Mouse (Mus musculus) C2C12 (cell line): Measurements from ENCODE around the gene Ifnl3. TPM values are rescaled to one million over a fixed set of nuclear protein-coding genes. Genes with fewer than 3 reads are reported as not detected.

Experiments
- H3K27me3 ChIP-seq: one replicate; pipeline ENCODE4 v1.6.1; 2011; ENCODE audit not compliant: control insufficient read depth, insufficient read depth, insufficient read length
- H3K36me3 ChIP-seq: one replicate; pipeline ENCODE4 v1.6.1; 2011; ENCODE audit not compliant: control insufficient read depth, insufficient read depth
- H3K4me3 ChIP-seq: one replicate; pipeline ENCODE4 v1.5.1; 2011; ENCODE audit warnings: mild to moderate bottlenecking, control low read depth; ENCODE audit not compliant: poor library complexity, insufficient read depth, severe bottlenecking
- H3K79me2 ChIP-seq: one replicate; pipeline ENCODE4 v1.6.1; 2011; ENCODE audit not compliant: control insufficient read depth, insufficient read depth
- H3K79me3 ChIP-seq: one replicate; pipeline ENCODE4 v1.6.1; 2011; ENCODE audit warnings: low read depth, control low read depth
- H3ac ChIP-seq: one replicate; pipeline ENCODE3; 2011; ENCODE audit warnings: low read depth; ENCODE audit not compliant: control insufficient read depth, insufficient read length
- CEBPB ChIP-seq: IDR thresholded peaks from one replicate; pipeline ENCODE4 v1.6.1; 2011; ENCODE audit warnings: low read depth, mild to moderate bottlenecking, control low read depth, moderate library complexity
- CTCF ChIP-seq: IDR thresholded peaks from one replicate; pipeline ENCODE4 v1.5.1; 2011; ENCODE audit not compliant: control insufficient read depth, insufficient read depth, insufficient read length
- FOSL1 ChIP-seq: IDR thresholded peaks from one replicate; pipeline ENCODE4 v1.8.0; 2011; ENCODE audit warnings: mild to moderate bottlenecking, low read length; ENCODE audit not compliant: poor library complexity, insufficient read depth, severe bottlenecking
- MAX ChIP-seq: IDR thresholded peaks from one replicate; pipeline ENCODE4 v1.6.1; 2011; ENCODE audit warnings: mild to moderate bottlenecking, control low read depth
- MYOD1 ChIP-seq: IDR thresholded peaks from one replicate; pipeline ENCODE4 v1.6.1; 2011; ENCODE audit warnings: low read depth; ENCODE audit not compliant: control insufficient read depth, insufficient read length
- MYOG ChIP-seq: IDR thresholded peaks from one replicate; pipeline ENCODE4 v1.6.1; 2011; ENCODE audit not compliant: control insufficient read depth, insufficient read length; ENCODE audit errors: extremely low read depth
- USF1 ChIP-seq: IDR thresholded peaks from one replicate; pipeline ENCODE4 v1.6.1; 2011; ENCODE audit warnings: low read depth, mild to moderate bottlenecking, control low read depth, moderate library complexity
- polyA plus RNA-seq: library from polyadenylated mRNA; unstranded; fragments of >200 nt; fragmentation: generic; extraction: Trizol; gene quantifications from one replicate; pipeline ENCODE4 v1.2.1, GENCODE M21; 2012; ENCODE audit warnings: missing spikeins

The Ifnl3 gene
- polyA plus RNA-seq, 1 experiment: not detected

- H3K4me3 ChIP-seq: no peak overlapping the region
- H3K79me2 ChIP-seq: no peaks in the 10 kb centered on the region
- H3K79me3 ChIP-seq: no peaks in the 10 kb centered on the region
- no peak for TF ChIP-seq MYOD1
- TF ChIP-seq USF1: no peak
- no peak for TF ChIP-seq MYOG
- TF ChIP-seq MAX: no peak
- no peak for TF ChIP-seq FOSL1
- TF ChIP-seq CEBPB: no peak
- no peak for TF ChIP-seq CTCF
- H3K36me3 ChIP-seq: no peaks in the 10 kb centered on the region
- H3K27me3 ChIP-seq: peaks cover 37% of the 10 kb centered on the region
- no peak overlapping the region for H3ac ChIP-seq
Measured at GRCm38 (mm10) chr7:28545048-28545890, 22.6 kb downstream of the Ifnl3 start.

DNA sequence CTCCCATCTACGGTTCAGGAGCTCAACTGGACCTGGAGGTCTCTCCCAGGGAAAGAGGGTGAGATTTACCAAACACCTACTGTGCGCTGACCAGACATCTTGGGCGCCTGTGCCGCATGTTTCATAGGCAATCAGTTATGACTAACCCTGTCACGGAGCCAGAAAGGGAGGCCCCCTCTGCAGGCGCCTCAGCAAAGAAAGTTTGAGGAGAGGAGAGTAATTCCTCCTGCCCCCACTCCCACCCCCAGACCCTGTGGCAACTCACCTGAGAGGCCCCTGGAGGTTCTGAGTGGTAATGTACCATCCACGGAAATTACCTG is 23.2 kb downstream of the Ifnl3 start:
- Histone ChIP-seq H3K79me3 (no peaks in the 10 kb centered on the region), H3K27me3 (peaks cover 37% of the 10 kb centered on the region), H3K36me3 (no peaks in the 10 kb centered on the region), H3K79me2 (no peaks in the 10 kb centered on the region), H3K4me3 (no peak overlapping the region), H3ac (no peak overlapping the region)
- TF ChIP-seq USF1 (no peak), MAX (no peak), FOSL1 (no peak), MYOD1 (no peak), CEBPB (no peak), MYOG (no peak), CTCF (no peak)

DNA sequence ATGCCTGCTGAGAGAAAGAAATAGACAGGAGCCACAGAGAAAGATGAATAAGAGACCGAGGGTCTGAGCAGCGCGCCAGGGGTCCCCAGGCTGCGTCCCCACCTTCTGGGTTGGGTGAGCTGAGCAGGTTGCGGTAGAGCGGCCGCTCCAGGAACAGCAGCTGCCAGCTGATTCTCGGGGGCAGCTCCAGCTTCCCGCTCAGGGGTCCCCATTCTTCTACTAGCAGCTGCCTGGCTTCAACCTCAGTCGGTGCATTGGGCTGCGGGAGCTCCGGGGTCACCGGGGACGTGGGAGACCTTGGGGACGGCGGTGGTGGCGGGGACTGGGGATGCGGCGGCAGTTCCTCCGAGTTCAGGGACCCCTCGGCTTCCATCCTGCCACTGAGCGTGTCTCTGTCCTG is 24.0 kb downstream of the Ifnl3 start:
- no peak for TF ChIP-seq MYOG
- no peak for TF ChIP-seq FOSL1
- no peak for TF ChIP-seq CEBPB
- TF ChIP-seq CTCF: no peak
- no peak for TF ChIP-seq MAX
- no peak for TF ChIP-seq USF1
- TF ChIP-seq MYOD1: no peak
- H3K4me3 ChIP-seq: no peak overlapping the region
- H3K36me3 ChIP-seq: no peaks in the 10 kb centered on the region
- H3ac ChIP-seq: no peak overlapping the region
- H3K79me2 ChIP-seq: no peaks in the 10 kb centered on the region
- no peaks in the 10 kb centered on the region for H3K79me3 ChIP-seq
- H3K27me3 ChIP-seq: peaks cover 37% of the 10 kb centered on the region

DNA sequence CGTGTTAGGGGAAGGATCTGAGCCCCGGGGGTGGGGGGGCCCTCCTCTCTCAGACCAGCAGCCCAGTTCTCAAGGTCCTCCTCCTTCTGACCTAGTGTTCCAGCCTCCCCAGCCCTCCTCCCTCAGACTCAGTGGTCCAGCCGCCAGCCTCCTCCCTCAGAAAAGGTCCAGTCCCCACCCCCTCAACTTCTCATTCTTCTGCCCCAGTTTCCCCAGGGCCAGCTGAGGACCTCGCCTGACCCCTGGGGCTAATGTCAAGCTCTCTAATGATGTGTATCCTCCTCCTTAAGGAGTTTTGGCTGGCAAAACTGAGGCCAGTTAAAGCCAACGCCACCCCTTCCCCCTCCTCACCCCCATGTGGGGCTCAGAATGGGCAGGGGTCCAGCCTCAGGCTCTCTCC is 24.5 kb downstream of the Ifnl3 start, which contains the start of gene Nccrp1:
Gene Nccrp1 (minus strand): TSS at position 101 of the 400 bp plus-strand sequence.
- H3K27me3 ChIP-seq: peaks cover 37% of the 10 kb centered on the region
- no peaks in the 10 kb centered on the region for H3K36me3 ChIP-seq
- TF ChIP-seq FOSL1: no peak
- no peak for TF ChIP-seq MYOG
- TF ChIP-seq USF1: no peak
- TF ChIP-seq CEBPB: no peak
- TF ChIP-seq MYOD1: no peak
- TF ChIP-seq CTCF: no peak
- no peaks in the 10 kb centered on the region for H3K79me3 ChIP-seq
- H3K4me3 ChIP-seq: no peak within 1 kb of the TSS
- H3ac ChIP-seq: no peak within 1 kb of the TSS
- H3K79me2 ChIP-seq: no peaks in the 10 kb centered on the region

- Histone ChIP-seq H3ac (no peak overlapping the region), H3K4me3 (no peak overlapping the region), H3K79me3 (no peaks in the 10 kb centered on the region), H3K36me3 (no peaks in the 10 kb centered on the region), H3K79me2 (no peaks in the 10 kb centered on the region), H3K27me3 (peaks cover 37% of the 10 kb centered on the region)
- TF ChIP-seq FOSL1 (no peak), MYOG (no peak), CTCF (no peak), MAX (no peak), USF1 (no peak), MYOD1 (no peak), CEBPB (no peak)
Measured at GRCm38 (mm10) chr7:28547628-28548027, 25.0 kb downstream of the Ifnl3 start.
